Mouse (Mus musculus) Patski (cell line): Measurements from ENCODE around the gene Tgm5. TPM values are rescaled to one million over a fixed set of nuclear protein-coding genes. Genes with fewer than 3 reads are reported as not detected.
"Not testable (repeated sequence)": the region's sequence is repeated elsewhere in the genome, so short reads cannot be mapped to it uniquely, and the experiment has no call there.

Source experiments
- ATAC-seq: fragments of 100-300 bp; one replicate; pipeline ENCODE4 v1.8.0; 2021
- CTCF ChIA-PET: fragments of 350-600 bp; sonication (Branson Sonifier 250); formaldehyde crosslinking; loops from one replicate; lab custom pipeline; 2022; ENCODE audit warnings: inconsistent platforms; lab: Charles Lee
- POLR2A ChIA-PET: fragments of 350-600 bp; sonication (Branson Sonifier 250); formaldehyde crosslinking; loops from one replicate; lab custom pipeline; 2022; ENCODE audit warnings: antibody characterized with exemption, inconsistent platforms; lab: Charles Lee
- DNase-seq: peaks from one replicate; pipeline ENCODE4 v3.0.0-alpha.2; 2011; ENCODE audit warnings: low read depth, low spot score
- H3K27me3 ChIP-seq: fragments of 371-371 bp; one replicate; pipeline ENCODE4 v1.5.1; 2021
- CTCF ChIP-seq: fragments of 100-300 bp; IDR thresholded peaks from one replicate; pipeline ENCODE4 v1.5.1; 2021
- in situ Hi-C: fragments of 300-500 bp; cut with MboI; formaldehyde crosslinking; loops from 3 replicates; pipeline ENCODE4 v1.11.1; 2018; ENCODE audit warnings: low pct_unique_long_range_greater_than_20kb, mixed read lengths
- polyA plus RNA-seq: library from polyadenylated mRNA; unstranded; gene quantifications from one replicate; pipeline ENCODE4 v1.2.3, GENCODE M21; 2021

Gene Tgm5
- polyA plus RNA-seq, 1 experiment from 2014 or later, result 0.30 TPM

GRCm38 (mm10) chr2:121009071-121009677 is 76.5 kb downstream of the Tgm5 start:
- DNase-seq, result no peak
- TF ChIP-seq CTCF, result no peak
- CTCF ChIA-PET, result no interaction called here
- no peak for ATAC-seq
- POLR2A ChIA-PET, result no interaction called here
- no peaks in the 10 kb centered on the region for H3K27me3 ChIP-seq
- in situ Hi-C loops, result no loop called here

GRCm38 (mm10) chr2:121008664-121009007 is 77.0 kb downstream of the Tgm5 start:
- no peak for DNase-seq

GRCm38 (mm10) chr2:121007925-121008663 is 77.5 kb downstream of the Tgm5 start, which contains the start of gene Ccndbp1:
Gene Ccndbp1 (plus strand): TSS chr2:121008403.
- ATAC-seq, result peak; percentile 80
- in situ Hi-C loops, result no loop called here
- DNase-seq, result peak; percentile 66
- H3K27me3 ChIP-seq, result no peaks in the 10 kb centered on the region
- ChIA-PET CTCF (no interaction called here), POLR2A (no interaction called here)
- TF ChIP-seq CTCF, result no peak

More at GRCm38 (mm10) chr2:121008664-121009007, 77.0 kb downstream of the Tgm5 start:
- peak; percentile 22 for ATAC-seq
- H3K27me3 ChIP-seq, result no peaks in the 10 kb centered on the region
- TF ChIP-seq CTCF, result no peak
- in situ Hi-C loops, result no loop called here
- POLR2A ChIA-PET, result no interaction called here
- CTCF ChIA-PET, result no interaction called here

GRCm38 (mm10) chr2:121006986-121007385 is 78.7 kb downstream of the Tgm5 start:
- in situ Hi-C loops, result no loop called here
- DNase-seq (no peak), ATAC-seq (no peak)
- CTCF ChIA-PET, result interaction anchor here (1.2 kb wide), 1 partner anchor 48 kb away, joined by 3 read pairs; no protein-coding TSS in a partner anchor
- POLR2A ChIA-PET, result interaction anchor here (0.6 kb wide), 1 partner anchor 53 kb away, joined by 4 read pairs; no protein-coding TSS in a partner anchor
- no peaks in the 10 kb centered on the region for H3K27me3 ChIP-seq
- no peak for TF ChIP-seq CTCF

GRCm38 (mm10) chr2:121004018-121004811 is 81.4 kb downstream of the Tgm5 start:
- H3K27me3 ChIP-seq, result no peaks in the 10 kb centered on the region
- ATAC-seq (no peak), DNase-seq (no peak)
- ChIA-PET CTCF (no interaction called here), POLR2A (no interaction called here)
- no peak for TF ChIP-seq CTCF
- in situ Hi-C loops, result no loop called here

- TF ChIP-seq CTCF, result peak; percentile 55
- in situ Hi-C loops, result no loop called here
- POLR2A ChIA-PET, result no interaction called here
- CTCF ChIA-PET, result no interaction called here
- ATAC-seq (no peak), DNase-seq (no peak)
- H3K27me3 ChIP-seq, result no peaks in the 10 kb centered on the region
These were observed 82.1 kb downstream of the Tgm5 start for GRCm38 (mm10) chr2:121003586-121003985.

- in situ Hi-C loops, result no loop called here
- no peak for DNase-seq
- POLR2A ChIA-PET, result no interaction called here
- CTCF ChIA-PET, result no interaction called here
- ATAC-seq, result no peak
- TF ChIP-seq CTCF, result no peak
- no peaks in the 10 kb centered on the region for H3K27me3 ChIP-seq
These were observed 86.8 kb downstream of the Tgm5 start for GRCm38 (mm10) chr2:120998863-120999262.

GRCm38 (mm10) chr2:120996607-120997006 is 89.0 kb downstream of the Tgm5 start:
- POLR2A ChIA-PET, in situ Hi-C loops, CTCF ChIA-PET, DNase-seq, H3K27me3 ChIP-seq, ATAC-seq: not testable (repeated sequence)

Other genes with a start within 250 kb of the Tgm5 start
- 14.0 TPM for gene Cdan1, start 235.7 kb downstream of the Tgm5 start, polyA plus RNA-seq
- gene Ttbk2, start 235.2 kb downstream of the Tgm5 start, polyA plus RNA-seq, result 9.9 TPM
- gene Ubr1, start 115.1 kb downstream of the Tgm5 start, polyA plus RNA-seq, result 23.0 TPM
- 19.5 TPM for gene Tmem62, start 108.8 kb downstream of the Tgm5 start, polyA plus RNA-seq
- gene Ccndbp1, start 77.4 kb downstream of the Tgm5 start, polyA plus RNA-seq, result 54.8 TPM
- gene Epb42, start 48.8 kb downstream of the Tgm5 start, polyA plus RNA-seq, result not detected
- gene Tgm7, start 24.0 kb upstream of the Tgm5 start, polyA plus RNA-seq, result not detected
- 14.2 TPM for gene Adal, start 54.6 kb upstream of the Tgm5 start, polyA plus RNA-seq
- 7.8 TPM for gene Lcmt2, start 54.8 kb upstream of the Tgm5 start, polyA plus RNA-seq
- gene Tubgcp4, start 84.8 kb upstream of the Tgm5 start, polyA plus RNA-seq, result 32.0 TPM
- gene Zscan29, start 85.3 kb upstream of the Tgm5 start, polyA plus RNA-seq, result 13.5 TPM
- 58.4 TPM for gene Trp53bp1, start 185.6 kb upstream of the Tgm5 start, polyA plus RNA-seq
- gene Map1a, start 203.8 kb upstream of the Tgm5 start, polyA plus RNA-seq, result 1.4 TPM